Mouse (Mus musculus) midbrain, embryonic 14.5 days (tissue): ENCODE measurements around the gene Edil3. TPM values are rescaled to one million over a fixed set of nuclear protein-coding genes. Genes with fewer than 3 reads are reported as not detected.

Experiments used
- ATAC-seq: fragments of 200-750 bp; cut with Nextera tagmentation; 2 replicates; pipeline ENCODE4 v1.8.0; 2017; ENCODE audit warnings: moderate number of reproducible peaks, moderate library complexity; ENCODE audit not compliant: low FRiP score, low TSS enrichment
- DNase-seq: peaks from one replicate; pipeline ENCODE4 v3.0.0-alpha.2; 2015
- H3K27ac ChIP-seq: fragments of 300-500 bp; sonication (generic); replicated peaks from 2 replicates; pipeline ENCODE4 v1.5.1; 2014; ENCODE audit warnings: mild to moderate bottlenecking, low read depth, low read length, moderate library complexity
- H3K27me3 ChIP-seq: fragments of 300-500 bp; sonication (generic); 2 replicates; pipeline ENCODE4 v1.6.1; 2014; ENCODE audit warnings: low read length, control low read depth, mixed read lengths; ENCODE audit not compliant: control insufficient read depth, insufficient read depth
- H3K36me3 ChIP-seq: fragments of 300-500 bp; sonication (generic); 2 replicates; pipeline ENCODE4 v1.6.1; 2014; ENCODE audit warnings: low read length, control low read depth; ENCODE audit not compliant: control insufficient read depth, insufficient read depth
- H3K4me1 ChIP-seq: fragments of 300-500 bp; sonication (generic); 2 replicates; pipeline ENCODE4 v1.6.1; 2014; ENCODE audit warnings: mild to moderate bottlenecking, antibody characterized with exemption, low read length, control low read depth; ENCODE audit not compliant: control insufficient read depth, insufficient read depth
- H3K4me2 ChIP-seq: fragments of 300-500 bp; sonication (generic); 2 replicates; pipeline ENCODE4 v1.6.1; 2014; ENCODE audit warnings: mild to moderate bottlenecking, low read length, moderate library complexity
- H3K4me3 ChIP-seq: fragments of 300-500 bp; sonication (generic); replicated peaks from 2 replicates; pipeline ENCODE4 v1.5.1; 2014; ENCODE audit warnings: low read depth, low read length
- H3K9ac ChIP-seq: fragments of 300-500 bp; sonication (generic); replicated peaks from 2 replicates; pipeline ENCODE4 v1.6.1; 2014; ENCODE audit warnings: mild to moderate bottlenecking, low read length, moderate library complexity
- H3K9me3 ChIP-seq: fragments of 300-500 bp; sonication (generic); 2 replicates; pipeline ENCODE4 v1.6.1; 2016; ENCODE audit warnings: low read length, control low read depth, mixed read lengths; ENCODE audit not compliant: control insufficient read depth
- WGBS: fragments of 180-500 bp; shearing (Covaris S2); extraction: QIAGEN DNeasy Blood & Tissue Kit; methylation state at CpG from one replicate; pipeline ENCODE4 v1.1.7; 2014; 5-methylcytosine and 5-hydroxymethylcytosine counted together
- polyA plus RNA-seq: library from polyadenylated mRNA; unstranded; fragments of >200 nt; fragmentation: Nextera tagmentation; extraction: Ambion mirVana; gene quantifications from 2 replicates; pipeline ENCODE4 v1.2.1, GENCODE M21; 2014

Edil3 gene
- polyA plus RNA-seq, 1 experiment from 2014 or later: 57.0 TPM

- DNase-seq (no peak), ATAC-seq (no peak)
- Histone ChIP-seq H3K27me3 (no peaks in the 10 kb centered on the region), H3K27ac (0 out of 2 replicates have a peak overlapping the region, but pooled peaks have one; percentile 14), H3K9ac (no peak overlapping the region), H3K4me1 (no peaks in the 10 kb centered on the region), H3K9me3 (no peaks in the 10 kb centered on the region), H3K36me3 (no peaks in the 10 kb centered on the region), H3K4me3 (no peak overlapping the region), H3K4me2 (no peak overlapping the region)
- 91% methylated on average over 1 of the region's 1 CpGs for WGBS
Observed at GRCm38 (mm10) chr13:88907405-88907804, 86.1 kb downstream of the Edil3 start.

- Histone ChIP-seq H3K4me3 (no peak overlapping the region), H3K36me3 (no peaks in the 10 kb centered on the region), H3K4me2 (no peak overlapping the region), H3K27me3 (no peaks in the 10 kb centered on the region), H3K9ac (no peak overlapping the region), H3K27ac (no peak overlapping the region), H3K4me1 (no peaks in the 10 kb centered on the region), H3K9me3 (no peaks in the 10 kb centered on the region)
- 43% methylated on average over 1 of the region's 1 CpGs for WGBS
- DNase-seq: peak; percentile 8
- ATAC-seq: no peak
Observed at GRCm38 (mm10) chr13:88908187-88908586, 86.9 kb downstream of the Edil3 start.

- Histone ChIP-seq H3K4me1 (no peaks in the 10 kb centered on the region), H3K27ac (no peak overlapping the region), H3K27me3 (no peaks in the 10 kb centered on the region), H3K36me3 (no peaks in the 10 kb centered on the region), H3K9ac (no peak overlapping the region), H3K4me3 (no peak overlapping the region), H3K9me3 (no peaks in the 10 kb centered on the region), H3K4me2 (no peak overlapping the region)
- DNase-seq: peak; percentile 4
- 37% methylated on average over 2 of the region's 2 CpGs for WGBS
- no peak for ATAC-seq
Observed at GRCm38 (mm10) chr13:88916503-88916902, 95.2 kb downstream of the Edil3 start.

- Histone ChIP-seq H3K36me3 (no peaks in the 10 kb centered on the region), H3K27me3 (no peaks in the 10 kb centered on the region), H3K27ac (no peak overlapping the region), H3K9me3 (no peaks in the 10 kb centered on the region), H3K4me3 (no peak overlapping the region), H3K9ac (no peak overlapping the region), H3K4me2 (no peak overlapping the region), H3K4me1 (no peaks in the 10 kb centered on the region)
- 52% methylated on average over 4 of the region's 4 CpGs for WGBS
- no peak for ATAC-seq
- no peak for DNase-seq
Observed at GRCm38 (mm10) chr13:88929626-88930025, 108.4 kb downstream of the Edil3 start.

- Histone ChIP-seq H3K36me3 (no peaks in the 10 kb centered on the region), H3K27ac (no peak overlapping the region), H3K4me1 (no peaks in the 10 kb centered on the region), H3K9me3 (no peaks in the 10 kb centered on the region), H3K27me3 (no peaks in the 10 kb centered on the region), H3K9ac (no peak overlapping the region), H3K4me3 (no peak overlapping the region), H3K4me2 (no peak overlapping the region)
- DNase-seq (no peak), ATAC-seq (no peak)
- WGBS: 87% methylated on average over 2 of the region's 2 CpGs
Observed at GRCm38 (mm10) chr13:88938564-88938963, 117.3 kb downstream of the Edil3 start.

- Histone ChIP-seq H3K27ac (no peak overlapping the region), H3K4me3 (no peak overlapping the region), H3K4me1 (no peaks in the 10 kb centered on the region), H3K27me3 (no peaks in the 10 kb centered on the region), H3K36me3 (no peaks in the 10 kb centered on the region), H3K4me2 (no peak overlapping the region), H3K9me3 (no peaks in the 10 kb centered on the region), H3K9ac (no peak overlapping the region)
- no peak for ATAC-seq
- no peak for DNase-seq
- WGBS: 84% methylated on average over 4 of the region's 4 CpGs
Observed at GRCm38 (mm10) chr13:88972355-88972754, 151.1 kb downstream of the Edil3 start.

GRCm38 (mm10) chr13:89007696-89008427 lies 186.6 kb downstream of the Edil3 start:
- Histone ChIP-seq H3K36me3 (no peaks in the 10 kb centered on the region), H3K4me2 (no peak overlapping the region), H3K27me3 (no peaks in the 10 kb centered on the region), H3K9me3 (no peaks in the 10 kb centered on the region), H3K9ac (no peak overlapping the region), H3K4me1 (no peaks in the 10 kb centered on the region), H3K27ac (no peak overlapping the region), H3K4me3 (no peak overlapping the region)
- DNase-seq: no peak
- WGBS: 82% methylated on average over 4 of the region's 4 CpGs
- ATAC-seq: no peak

- ATAC-seq: no peak
- no peaks in the 10 kb centered on the region for H3K36me3 ChIP-seq
- DNase-seq: peak; percentile 16
Observed at GRCm38 (mm10) chr13:89012500-89012899, 191.2 kb downstream of the Edil3 start.

GRCm38 (mm10) chr13:89029817-89030539 lies 208.7 kb downstream of the Edil3 start:
- WGBS: 43% methylated on average over 3 of the region's 3 CpGs
- Histone ChIP-seq H3K36me3 (no peaks in the 10 kb centered on the region), H3K27me3 (no peaks in the 10 kb centered on the region), H3K4me1 (peaks cover 3% of the 10 kb centered on the region; the same call in 1 of the 2 replicates), H3K4me3 (no peak overlapping the region), H3K9me3 (peaks cover 3% of the 10 kb centered on the region), H3K9ac (no peak overlapping the region), H3K27ac (no peak overlapping the region), H3K4me2 (no peak overlapping the region)
- DNase-seq (peak; percentile 49), ATAC-seq (no peak)

More at GRCm38 (mm10) chr13:89012500-89012899, 191.2 kb downstream of the Edil3 start:
- Histone ChIP-seq H3K27me3 (no peaks in the 10 kb centered on the region), H3K4me1 (no peaks in the 10 kb centered on the region), H3K4me3 (no peak overlapping the region), H3K9me3 (no peaks in the 10 kb centered on the region), H3K4me2 (no peak overlapping the region), H3K27ac (no peak overlapping the region), H3K9ac (no peak overlapping the region)
